Mouse (Mus musculus) limb, embryonic 14.5 days (tissue): ENCODE measurements around the gene Magi2. TPM values are rescaled to one million over a fixed set of nuclear protein-coding genes. Genes with fewer than 3 reads are reported as not detected.

Experiments
- ATAC-seq: fragments of 200-750 bp; cut with Nextera tagmentation; 2 replicates; pipeline ENCODE4 v1.8.0; 2017; ENCODE audit warnings: low read depth, moderate number of reproducible peaks, moderate TSS enrichment; ENCODE audit not compliant: low FRiP score
- DNase-seq: peaks from one replicate; pipeline ENCODE4 v3.0.0-alpha.2; 2015; ENCODE audit warnings: low spot score
- H3K27ac ChIP-seq: fragments of 300-500 bp; sonication (generic); replicated peaks from 2 replicates; pipeline ENCODE4 v1.5.1; 2014; ENCODE audit warnings: low read depth, mild to moderate bottlenecking, low read length, moderate library complexity, mixed read lengths
- H3K27me3 ChIP-seq: fragments of 300-500 bp; sonication (generic); 2 replicates; pipeline ENCODE4 v1.6.1; 2014; ENCODE audit warnings: low read length, mixed read lengths; ENCODE audit not compliant: control insufficient read depth, insufficient read depth
- H3K36me3 ChIP-seq: fragments of 300-500 bp; sonication (generic); 2 replicates; pipeline ENCODE4 v1.6.1; 2014; ENCODE audit warnings: mild to moderate bottlenecking, low read length, moderate library complexity, mixed read lengths; ENCODE audit not compliant: control insufficient read depth, insufficient read depth
- H3K4me1 ChIP-seq: fragments of 300-500 bp; sonication (generic); 2 replicates; pipeline ENCODE4 v1.6.1; 2014; ENCODE audit warnings: antibody characterized with exemption, low read length, mixed read lengths; ENCODE audit not compliant: control insufficient read depth, insufficient read depth
- H3K4me2 ChIP-seq: fragments of 300-500 bp; sonication (generic); replicated peaks from 2 replicates; pipeline ENCODE4 v1.6.1; 2014; ENCODE audit warnings: low read depth, mild to moderate bottlenecking, low read length, moderate library complexity; ENCODE audit not compliant: severe bottlenecking
- H3K4me3 ChIP-seq: fragments of 300-500 bp; sonication (generic); replicated peaks from 2 replicates; pipeline ENCODE4 v1.5.1; 2014; ENCODE audit warnings: low read length
- H3K9ac ChIP-seq: fragments of 300-500 bp; sonication (generic); 2 replicates; pipeline ENCODE4 v1.6.1; 2014; ENCODE audit warnings: mild to moderate bottlenecking, low read depth, low read length, moderate library complexity; ENCODE audit not compliant: severe bottlenecking
- H3K9me3 ChIP-seq: fragments of 300-500 bp; sonication (generic); 2 replicates; pipeline ENCODE4 v1.6.1; 2016; ENCODE audit warnings: low read length; ENCODE audit not compliant: control insufficient read depth
- POLR2A ChIP-seq: fragments of 200-500 bp; IDR thresholded peaks from 2 replicates; pipeline ENCODE4 v1.8.0; 2012; ENCODE audit warnings: inconsistent platforms, mild to moderate bottlenecking, moderate library complexity, borderline replicate concordance; ENCODE audit not compliant: insufficient read depth, insufficient read length; ENCODE audit errors: extremely low read depth
- WGBS: fragments of 180-500 bp; shearing (Covaris S2); extraction: QIAGEN DNeasy Blood & Tissue Kit; methylation state at CpG from one replicate; pipeline ENCODE4 v1.1.7; 2014; 5-methylcytosine and 5-hydroxymethylcytosine counted together
- polyA plus RNA-seq, 2 experiments: library from polyadenylated mRNA; depleted of rRNA in 1 of 2; stranded (reverse) in 1 of 2; unstranded in 1 of 2; fragments of >200 nt; fragmentation: Nextera tagmentation in 1 of 2; extraction: Ambion mirVana in 1 of 2; gene quantifications; 2 replicates each; pipeline versions ENCODE4 v1.2.1 to v1.2.3; 2012 to 2014

Magi2 gene
- polyA plus RNA-seq, 2 experiments = 4.0 to 4.5 TPM

DNA sequence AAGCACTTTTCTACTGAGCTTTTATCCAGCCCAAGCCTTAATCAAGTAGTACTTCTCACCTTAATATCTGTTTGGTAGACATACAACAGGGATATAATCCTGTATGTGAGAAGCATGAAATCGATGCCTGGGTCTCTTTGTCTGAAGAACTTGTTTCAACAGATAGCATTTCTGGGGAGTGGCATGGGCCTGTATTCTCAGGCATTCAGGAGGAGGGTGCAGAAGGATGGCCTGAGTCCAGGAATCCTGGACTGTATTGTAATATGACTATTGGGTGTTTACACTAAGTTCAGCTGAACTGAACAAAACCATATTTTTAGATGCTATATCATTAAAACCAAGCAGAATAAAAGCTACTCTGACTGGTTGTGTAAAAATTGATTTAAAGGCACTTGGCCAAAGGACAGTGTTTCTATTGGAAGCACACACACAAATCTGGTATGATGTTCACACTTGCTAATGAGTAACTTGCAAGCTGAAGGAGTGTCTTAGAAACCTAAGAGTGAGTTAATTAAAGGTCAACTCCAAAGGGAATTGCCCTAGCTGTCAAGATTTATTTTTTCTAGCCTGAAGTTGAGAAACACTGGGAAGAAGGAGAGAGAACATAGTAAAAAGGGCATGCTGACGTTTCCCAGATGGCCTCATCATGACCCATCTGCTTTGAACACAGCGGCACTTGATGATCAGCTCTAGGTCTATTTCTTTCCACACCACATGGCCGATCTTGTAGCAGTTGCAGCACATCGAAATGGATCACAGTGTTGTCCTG lies 829.4 kb downstream of the Magi2 start:
- no peak for TF ChIP-seq POLR2A
- Histone ChIP-seq H3K4me2 (no peak overlapping the region), H3K4me1 (0 out of 2 replicates have a peak, but pooled peaks cover 3% of the 10 kb centered on the region), H3K9me3 (no peaks in the 10 kb centered on the region), H3K9ac (no peak overlapping the region), H3K27ac (no peak overlapping the region), H3K36me3 (no peaks in the 10 kb centered on the region), H3K27me3 (no peaks in the 10 kb centered on the region), H3K4me3 (no peak overlapping the region)
- ATAC-seq (no peak), DNase-seq (no peak)
- WGBS = 27% methylated on average over 5 of the region's 5 CpGs

DNA sequence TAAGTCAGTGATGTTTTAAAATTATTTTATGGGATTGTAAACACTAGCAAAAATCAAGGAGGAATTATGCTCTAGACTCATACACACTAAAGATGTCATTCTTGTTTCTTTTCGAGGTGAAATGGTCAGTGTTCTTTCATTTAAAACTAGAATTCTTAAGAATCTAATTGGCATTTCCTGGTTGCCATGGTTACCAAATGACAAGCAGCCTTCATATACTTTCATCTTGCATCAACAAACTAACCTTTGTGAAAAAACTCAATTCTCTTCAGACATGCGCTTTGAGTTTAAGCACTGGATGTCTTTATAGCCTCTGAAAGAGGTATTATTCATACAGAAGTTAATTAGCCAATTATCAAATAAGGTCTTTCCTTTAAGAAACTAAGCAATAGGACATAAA lies 830.0 kb downstream of the Magi2 start:
- no peaks in the 10 kb centered on the region for H3K36me3 ChIP-seq
- DNase-seq = no peak
- 29% methylated on average over 2 of the region's 2 CpGs for WGBS

GRCm38 (mm10) chr5:20062011-20062410 lies 835.2 kb downstream of the Magi2 start:
- DNase-seq (no peak), ATAC-seq (no peak)
- TF ChIP-seq POLR2A = no peak
- H3K36me3 ChIP-seq = no peaks in the 10 kb centered on the region
- no peaks in the 10 kb centered on the region for H3K4me1 ChIP-seq
- H3K9me3 ChIP-seq = no peaks in the 10 kb centered on the region
- H3K27ac ChIP-seq = no peak overlapping the region
- H3K27me3 ChIP-seq = no peaks in the 10 kb centered on the region
- H3K4me2 ChIP-seq = no peak overlapping the region
- no peak overlapping the region for H3K4me3 ChIP-seq
- no peak overlapping the region for H3K9ac ChIP-seq
- 68% methylated on average over 4 of the region's 4 CpGs for WGBS

More for the DNA sequence above, 830.0 kb downstream of the Magi2 start:
- no peak for ATAC-seq
- TF ChIP-seq POLR2A = no peak
- Histone ChIP-seq H3K4me1 (0 out of 2 replicates have a peak, but pooled peaks cover 3% of the 10 kb centered on the region), H3K9ac (no peak overlapping the region), H3K27me3 (no peaks in the 10 kb centered on the region), H3K9me3 (no peaks in the 10 kb centered on the region), H3K27ac (no peak overlapping the region), H3K4me2 (no peak overlapping the region), H3K4me3 (no peak overlapping the region)

- no peaks in the 10 kb centered on the region for H3K36me3 ChIP-seq
- H3K27me3 ChIP-seq = no peaks in the 10 kb centered on the region
- H3K4me2 ChIP-seq = no peak overlapping the region
- no peak overlapping the region for H3K27ac ChIP-seq
- no peak for ATAC-seq
- H3K9ac ChIP-seq = no peak overlapping the region
- H3K4me3 ChIP-seq = no peak overlapping the region
- TF ChIP-seq POLR2A = no peak
- 87% methylated on average over 1 of the region's 1 CpGs for WGBS
- no peaks in the 10 kb centered on the region for H3K4me1 ChIP-seq
- DNase-seq = no peak
- H3K9me3 ChIP-seq = no peaks in the 10 kb centered on the region
These were observed 838.2 kb downstream of the Magi2 start for GRCm38 (mm10) chr5:20065081-20065480.

DNA sequence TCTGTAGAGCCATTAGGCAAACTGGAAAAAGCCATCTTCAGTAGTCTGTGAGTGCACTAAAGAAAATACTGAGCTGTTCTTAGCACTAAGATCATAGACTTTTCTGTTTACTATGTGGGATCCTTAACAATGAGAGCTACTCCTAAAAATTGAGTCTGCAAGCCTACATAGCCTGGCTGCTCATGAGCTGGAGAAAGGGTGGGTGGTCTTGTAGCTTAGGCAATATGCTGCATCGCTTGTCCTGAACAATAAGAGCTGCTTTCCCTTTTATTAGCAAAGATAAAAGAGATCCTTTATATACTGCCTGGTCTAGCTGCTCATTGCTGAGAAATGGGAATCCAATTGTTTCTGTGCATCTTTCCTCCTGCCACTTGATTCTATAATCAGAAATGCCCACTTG lies 841.7 kb downstream of the Magi2 start:
- Histone ChIP-seq H3K9me3 (no peaks in the 10 kb centered on the region), H3K9ac (no peak overlapping the region), H3K4me1 (no peaks in the 10 kb centered on the region), H3K27ac (no peak overlapping the region), H3K4me3 (no peak overlapping the region), H3K4me2 (no peak overlapping the region), H3K27me3 (no peaks in the 10 kb centered on the region), H3K36me3 (no peaks in the 10 kb centered on the region)
- WGBS = 77% methylated on average over 1 of the region's 1 CpGs
- ATAC-seq = no peak
- no peak for DNase-seq
- no peak for TF ChIP-seq POLR2A
